Mouse (Mus musculus) kidney, adult 2 months (tissue): ENCODE data around the gene Zfp277.

ENCODE experiments used
- CTCF ChIP-seq: fragments of 200-500 bp; conservative IDR thresholded peaks from 2 replicates; pipeline ENCODE4 v1.5.1; 2011; ENCODE audit warnings: low read depth, mild to moderate bottlenecking, control low read depth, low read length, moderate library complexity, mixed read lengths; ENCODE audit not compliant: insufficient read depth, insufficient read length
- POLR2A ChIP-seq: fragments of 200-500 bp; IDR thresholded peaks from one replicate; pipeline ENCODE4 v1.6.1; 2011; ENCODE audit warnings: low read depth, low read length, control low read depth

DNA sequence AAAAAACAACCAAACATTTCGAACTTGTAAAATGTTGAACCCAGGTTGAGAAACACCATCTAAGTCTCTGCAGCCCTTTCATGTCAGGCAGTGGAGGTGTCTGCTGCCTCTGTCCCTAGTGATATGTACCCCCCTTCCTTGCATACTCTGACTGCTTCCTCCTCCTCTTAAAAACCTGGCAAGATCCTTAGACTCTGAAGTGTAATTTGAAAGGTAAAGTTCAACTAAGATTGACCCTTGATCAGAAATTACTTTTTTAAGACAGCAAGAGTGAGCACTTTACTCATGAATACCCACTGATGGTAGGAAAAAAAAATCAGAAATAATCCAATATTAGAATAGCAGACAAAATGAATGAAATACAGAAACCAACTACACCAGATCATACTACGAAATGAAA, 46.3 kb downstream of the Zfp277 start:
- TF ChIP-seq CTCF (no peak), POLR2A (no peak)
